Mouse (Mus musculus) MEL (cell line): ENCODE measurements around the gene Gm13697.

Experiments used
- CHD2 ChIP-seq: IDR thresholded peaks from 2 replicates; pipeline ENCODE4 v1.6.1; 2011; ENCODE audit warnings: low read length, improper control_type of control experiment
- ELF1 ChIP-seq: IDR thresholded peaks from 2 replicates; pipeline ENCODE4 v1.6.1; 2014; ENCODE audit warnings: low read depth, mild to moderate bottlenecking, inconsistent platforms, low read length, improper control_type of control experiment, moderate library complexity
- EP300 ChIP-seq, 2 experiments: IDR thresholded peaks; 2 replicates each; pipeline ENCODE4 v1.6.1; 2011; ENCODE audit warnings: improper control_type of control experiment in 2 of 2, low read length in 2 of 2, low read depth in 1 of 2, mild to moderate bottlenecking in 1 of 2
- KAT2A ChIP-seq: conservative IDR thresholded peaks from 2 replicates; pipeline ENCODE4 v1.6.1; 2012; ENCODE audit warnings: low read depth, low read length, improper control_type of control experiment, inconsistent platforms
- MAFK ChIP-seq: IDR thresholded peaks from 2 replicates; pipeline ENCODE4 v1.6.1; 2011; ENCODE audit warnings: low read depth, mild to moderate bottlenecking, low read length, improper control_type of control experiment, borderline replicate concordance
- MAX ChIP-seq: IDR thresholded peaks from 2 replicates; pipeline ENCODE4 v1.6.1; 2011; ENCODE audit warnings: low read length, improper control_type of control experiment
- NELFE ChIP-seq: IDR thresholded peaks from 2 replicates; pipeline ENCODE4 v1.6.1; 2011; ENCODE audit warnings: low read depth, low read length, improper control_type of control experiment
- POLR2A ChIP-seq, 2 experiments: IDR thresholded peaks; 2 replicates each; pipeline ENCODE4 v1.6.1; 2011 to 2012; ENCODE audit warnings: low read length in 2 of 2, mild to moderate bottlenecking in 2 of 2, control low read depth in 1 of 2, improper control_type of control experiment in 1 of 2, low read depth in 1 of 2, moderate library complexity in 1 of 2; ENCODE audit not compliant: control insufficient read depth in 1 of 2, insufficient read depth in 1 of 2, poor library complexity in 1 of 2
- TAL1 ChIP-seq: IDR thresholded peaks from 2 replicates; pipeline ENCODE4 v1.6.1; 2012; ENCODE audit warnings: mild to moderate bottlenecking, inconsistent platforms, low read length, moderate library complexity, mixed read lengths
- UBTF ChIP-seq: IDR thresholded peaks from 2 replicates; pipeline ENCODE4 v1.6.1; 2012; ENCODE audit warnings: low read depth, mild to moderate bottlenecking, inconsistent platforms, low read length, improper control_type of control experiment, moderate library complexity, borderline replicate concordance; ENCODE audit not compliant: insufficient read depth

GRCm38 (mm10) chr2:84032505-84032904 lies 48.0 kb downstream of the Gm13697 start:
- TF ChIP-seq POLR2A (IDR thresholded peaks at IDR 0.05; ENCODE audit: control insufficient read depth in 1 of 2, insufficient read depth in 1 of 2, low read depth in 1 of 2, low read length in 2 of 2, poor library complexity in 1 of 2) (no peak), TAL1 (no peak), CHD2 (no peak), EP300 (IDR thresholded peaks at IDR 0.05; ENCODE audit: low read depth in 1 of 2, low read length in 2 of 2) (no peak), MAX (no peak), MAFK (no peak), NELFE (no peak), UBTF (no peak), ELF1 (no peak), KAT2A (no peak)
